Mouse (Mus musculus) heart, postnatal 36 days (tissue): Measurements from ENCODE around the gene Nup98. TPM values are rescaled to one million over a fixed set of nuclear protein-coding genes. Genes with fewer than 3 reads are reported as not detected.

Experiments used
- DNase-seq, 2 experiments: peaks; one replicate each; pipeline ENCODE4 v3.0.0; 2021 to 2022
- intact Hi-C: fragments of 180-260 bp; cut with DNase I; formaldehyde crosslinking; loops from one replicate; pipeline ENCODE4 v1.15.1; 2025
- total RNA-seq, 2 experiments: library from RNA; stranded (reverse); gene quantifications; 2 replicates each; pipeline ENCODE4 v1.2.3; 2021

Nup98 gene
- total RNA-seq, result 10 to 100 TPM; 31.0 to 31.8 TPM

- DNase-seq, result peak; percentile 96 to 98
- intact Hi-C loops, result loop anchor here (1.0 kb wide), 1 partner anchor 40 kb away; no protein-coding TSS in a partner anchor
Measured at GRCm38 (mm10) chr7:102209756-102210721, at the start of gene Nup98, which contains the start of gene Pgap2. Gene Nup98, minus strand, starts transcription at chr7:102210176. Gene Pgap2, plus strand, starts transcription at chr7:102210208.

- intact Hi-C loops, result loop anchor here (1.0 kb wide), 1 partner anchor 159 kb away; no protein-coding TSS in a partner anchor
- DNase-seq, result no peak
Measured at GRCm38 (mm10) chr7:102258753-102259152, 48.8 kb upstream of the Nup98 start.

GRCm38 (mm10) chr7:102258189-102258588 is 48.2 kb upstream of the Nup98 start:
- intact Hi-C loops, result loop anchor here (1.0 kb wide), 1 partner anchor 159 kb away; no protein-coding TSS in a partner anchor
- peak; percentile 80 to 88 for DNase-seq

- intact Hi-C loops, result no loop called here
Measured at GRCm38 (mm10) chr7:102256636-102257035, 46.7 kb upstream of the Nup98 start.

GRCm38 (mm10) chr7:102255954-102256353 is 46.0 kb upstream of the Nup98 start, which contains the start of gene Rhog:
Gene Rhog, minus strand, starts transcription at chr7:102256054.
- no peak for DNase-seq
- intact Hi-C loops, result no loop called here

More at GRCm38 (mm10) chr7:102256636-102257035, 46.7 kb upstream of the Nup98 start:
- DNase-seq, result no peak

GRCm38 (mm10) chr7:102253631-102254030 is 43.7 kb upstream of the Nup98 start:
- DNase-seq, result no peak
- intact Hi-C loops, result loop anchor here (5.0 kb wide), 1 partner anchor 601 kb away; no protein-coding TSS in a partner anchor

GRCm38 (mm10) chr7:102250631-102251214 is 40.7 kb upstream of the Nup98 start:
- intact Hi-C loops, result loop anchor here (1.0 to 5.0 kb wide), 4 partner anchors 28 to 598 kb away; partner anchors contain the start of genes Nup98 and Pgap2
- DNase-seq, result peak; percentile 94

DNA sequence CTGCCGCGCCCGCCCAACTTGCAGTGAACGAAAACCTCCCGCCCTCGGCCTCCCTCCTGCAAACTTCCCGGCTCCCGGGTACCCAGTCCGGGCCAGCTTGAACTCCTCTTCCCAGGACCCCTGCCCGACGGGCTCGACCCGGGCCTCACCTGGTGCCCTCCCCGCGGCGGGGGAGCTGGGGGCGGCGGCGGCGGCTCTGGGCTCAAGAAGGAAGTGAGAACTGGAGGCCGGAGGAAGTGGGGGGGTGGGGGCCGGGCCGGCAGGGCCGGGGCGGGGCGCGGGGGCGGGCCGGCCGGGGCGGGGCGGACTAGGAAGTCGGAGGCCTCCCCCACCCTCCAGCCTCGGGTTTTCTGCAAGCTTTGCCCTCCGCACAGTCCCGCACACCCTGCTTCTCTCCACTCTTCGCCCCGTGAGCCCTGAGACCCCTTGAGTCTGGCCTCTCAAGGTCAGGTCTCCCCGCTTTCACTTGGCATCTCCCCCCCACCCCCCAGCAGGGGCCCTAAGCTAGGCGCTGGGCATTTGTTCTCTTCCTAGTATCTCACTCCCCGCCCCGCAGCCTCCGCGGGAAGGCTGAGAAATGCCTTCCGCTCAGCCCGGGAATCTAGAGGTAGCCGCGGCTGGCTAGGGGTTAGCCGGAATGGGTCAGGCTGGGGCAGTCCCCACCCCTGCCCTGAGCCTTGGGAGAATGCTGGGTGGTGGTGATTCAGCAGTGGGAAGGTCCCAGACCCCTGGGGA is 40.1 kb upstream of the Nup98 start:
- DNase-seq, result peak; percentile 80 to 86
- intact Hi-C loops, result loop anchor here (1.0 to 5.0 kb wide), 4 partner anchors 27 to 598 kb away; partner anchors contain the start of genes Nup98 and Pgap2

DNA sequence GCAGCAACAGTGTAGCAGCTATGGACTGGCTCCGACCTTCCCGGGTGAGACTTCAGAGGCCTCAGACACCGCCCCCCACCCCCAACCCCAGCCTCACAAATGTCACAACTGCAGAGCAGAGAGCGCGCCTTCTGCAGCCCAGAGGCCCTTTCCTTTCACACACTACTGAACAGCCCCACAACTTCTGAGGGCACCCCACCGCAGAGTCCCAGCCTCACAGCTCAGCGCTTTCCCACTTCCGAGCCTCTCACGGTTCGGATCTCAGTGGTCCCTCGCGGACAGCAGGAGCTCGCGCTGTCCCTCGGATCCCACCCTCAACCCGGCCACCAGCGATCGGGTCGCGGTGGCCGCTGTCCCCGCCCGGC is 39.5 kb upstream of the Nup98 start:
- intact Hi-C loops, result no loop called here

GRCm38 (mm10) chr7:102248691-102249404 is 38.9 kb upstream of the Nup98 start:
- intact Hi-C loops, result no loop called here

More for the DNA sequence above, 39.5 kb upstream of the Nup98 start:
- no peak for DNase-seq

DNA sequence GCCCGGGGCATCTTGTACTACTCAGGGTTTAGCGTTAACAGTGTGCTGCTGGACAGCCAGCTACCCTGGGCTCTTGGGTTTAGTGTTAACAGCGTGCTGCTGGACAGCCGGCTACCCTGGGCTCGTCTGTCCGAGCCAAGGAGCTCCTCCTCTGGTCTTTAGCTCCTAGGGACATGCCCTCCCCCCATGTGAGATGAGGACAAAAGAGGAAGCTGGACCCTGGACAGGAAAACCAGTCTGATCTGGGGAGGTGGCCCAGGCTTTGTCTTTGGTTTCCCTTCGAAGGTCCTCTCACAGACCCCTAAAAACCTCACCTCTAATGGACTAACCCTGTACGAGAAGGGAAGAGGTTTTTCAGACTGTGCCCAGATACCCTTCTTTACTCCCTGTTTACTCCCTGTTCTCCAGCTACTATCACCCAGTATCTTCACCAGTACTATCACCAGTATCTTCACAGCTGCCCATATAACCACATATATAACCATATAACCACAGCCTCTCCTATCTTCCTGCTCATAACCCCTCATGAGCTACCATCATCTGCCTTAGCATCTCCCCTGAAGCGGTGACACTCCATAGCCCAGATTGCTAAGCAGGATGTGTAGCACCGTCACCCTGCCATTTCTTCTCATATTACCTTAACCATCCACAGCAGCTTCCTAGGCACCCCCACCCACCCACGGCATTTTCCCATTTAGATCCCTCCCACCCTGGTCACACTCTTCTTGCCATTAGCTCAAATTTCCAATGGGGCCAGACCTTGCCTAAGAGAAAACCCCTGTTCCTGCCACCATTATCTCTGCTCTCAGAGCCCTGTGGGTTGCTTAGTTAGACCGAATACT is 37.2 kb upstream of the Nup98 start:
- no peak for DNase-seq
- intact Hi-C loops, result no loop called here

More at GRCm38 (mm10) chr7:102248691-102249404, 38.9 kb upstream of the Nup98 start:
- DNase-seq, result no peak

- intact Hi-C loops, result no loop called here
- DNase-seq, result no peak
Measured at GRCm38 (mm10) chr7:102246265-102246664, 36.3 kb upstream of the Nup98 start.

- DNase-seq, result peak; percentile 51 to 55
- intact Hi-C loops, result no loop called here
Measured at GRCm38 (mm10) chr7:102245775-102246174, 35.8 kb upstream of the Nup98 start.

- intact Hi-C loops, result no loop called here
- peak; percentile 62 to 76 for DNase-seq
Measured at GRCm38 (mm10) chr7:102244782-102245535, 35.0 kb upstream of the Nup98 start.

- intact Hi-C loops, result no loop called here
- DNase-seq, result peak; percentile 49 to 51
Measured at GRCm38 (mm10) chr7:102243870-102244269, 33.9 kb upstream of the Nup98 start.

- DNase-seq, result no peak
- intact Hi-C loops, result no loop called here
Measured at GRCm38 (mm10) chr7:102242917-102243316, 32.9 kb upstream of the Nup98 start.

DNA sequence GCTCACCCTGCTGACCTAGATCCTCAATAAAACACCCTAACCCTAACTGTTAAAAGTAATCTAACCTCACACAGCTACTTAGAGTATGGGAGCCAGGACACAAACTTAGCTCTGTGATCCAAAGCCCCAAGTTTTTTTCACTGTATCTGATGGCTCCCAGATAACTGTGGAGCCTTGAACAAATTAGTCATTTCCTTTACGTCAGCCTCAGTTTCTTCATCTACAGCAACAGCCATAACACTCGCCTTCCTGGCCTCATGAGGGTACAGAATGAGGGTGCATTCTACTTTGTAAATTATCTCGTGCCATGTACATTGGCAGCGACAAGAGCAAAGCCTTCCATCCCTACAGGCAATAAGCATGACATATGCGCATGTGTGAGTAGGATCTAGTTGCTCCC is 32.4 kb upstream of the Nup98 start:
- DNase-seq, result no peak
- intact Hi-C loops, result no loop called here

DNA sequence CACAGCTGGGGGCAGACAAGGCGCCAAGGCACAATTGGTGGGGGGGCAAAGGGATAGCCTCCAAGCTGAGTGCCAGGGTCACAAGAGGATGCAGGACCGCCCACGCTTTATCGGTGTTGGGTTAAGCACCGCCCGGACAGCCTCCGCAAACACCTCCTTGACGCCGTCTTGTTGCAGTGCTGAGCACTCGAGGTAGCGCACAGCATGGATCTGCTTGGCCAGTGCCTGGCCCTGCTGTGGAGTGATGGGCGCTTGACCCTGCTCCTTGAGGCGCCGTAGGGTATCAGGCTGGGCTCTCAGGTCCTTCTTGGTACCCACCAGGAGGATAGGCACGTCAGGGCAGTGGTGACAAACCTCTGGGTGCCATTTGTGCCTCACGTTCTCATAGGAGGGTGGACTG is 29.6 kb upstream of the Nup98 start:
- DNase-seq, result no peak
- intact Hi-C loops, result no loop called here
